Comparison of ENCODE assay signal across 13 mouse cellular contexts in genomic region chr7:65470214-65470613, GRCm38 (mm10). TPM values are rescaled to one million over a fixed set of nuclear protein-coding genes. Genes with fewer than 3 reads are reported as not detected.
DNase-seq lines count a peak whose midpoint lies in the region; ATAC-seq and TF ChIP-seq lines count a peak whose summit lies in the region.
"Had no signal": no experiment of that assay in that cellular context is flagged by ENCODE, and none has a peak within 500 bp of the region (broad histone marks: within the 10 kb centered on the region; RNA-seq: fewer than 3 reads in every experiment).

No protein-coding gene starts in this region.

- peaks cover 10% of the 10 kb centered on the region; the same call in 1 of the 2 replicates for H3K4me1 ChIP-seq in intestine, postnatal 0 days (replicated peaks; ENCODE audit: control insufficient read depth, insufficient read depth, low read length)
- no peaks in the 10 kb centered on the region for H3K4me1 ChIP-seq in lung, embryonic 14.5 days (ENCODE audit: insufficient read depth)
- 0 out of 2 replicates have a peak, but pooled peaks cover 4% of the 10 kb centered on the region for H3K4me1 ChIP-seq in midbrain, embryonic 14.5 days (ENCODE audit: control insufficient read depth, insufficient read depth, low read length)

- ATAC-seq in intestine, postnatal 0 days: no peak
- ATAC-seq in lung, embryonic 14.5 days (ENCODE audit: insufficient read depth): peak; percentile 38; the same call in 1 of the 2 replicates
- no peak for ATAC-seq in midbrain, embryonic 14.5 days (ENCODE audit: low FRiP score, low TSS enrichment)
- ATAC-seq: inflammation-experienced regulatory T-cells, adult 6 months had no signal

- TF ChIP-seq CTCF in intestine, postnatal 0 days (IDR thresholded peaks at IDR 0.05; ENCODE audit: low read depth): no peak
- no peak for TF ChIP-seq CTCF in lung, embryonic 14.5 days (IDR thresholded peaks at IDR 0.05; ENCODE audit: low read depth)

- no peaks in the 10 kb centered on the region for H3K27me3 ChIP-seq in intestine, postnatal 0 days (replicated peaks; ENCODE audit: control insufficient read depth, insufficient read depth, low read length)
- H3K27me3 ChIP-seq in lung, embryonic 14.5 days (ENCODE audit: insufficient read depth, low read length): no peaks in the 10 kb centered on the region
- no peaks in the 10 kb centered on the region for H3K27me3 ChIP-seq in midbrain, embryonic 14.5 days (ENCODE audit: control insufficient read depth, insufficient read depth, low read length)

- H3K9me3 ChIP-seq in intestine, postnatal 0 days (ENCODE audit: control insufficient read depth): no peaks in the 10 kb centered on the region
- H3K9me3 ChIP-seq in lung, embryonic 14.5 days (ENCODE audit: low read depth, low read length): no peaks in the 10 kb centered on the region
- H3K9me3 ChIP-seq in midbrain, embryonic 14.5 days (ENCODE audit: control insufficient read depth, low read length): no peaks in the 10 kb centered on the region
- H3K9me3 ChIP-seq: liver, embryonic 13.5 days had no signal

- peak overlapping the region; percentile 17; the same call in 1 of the 2 replicates for H3K4me2 ChIP-seq in intestine, postnatal 0 days (replicated peaks; ENCODE audit: low read depth)
- H3K4me2 ChIP-seq in lung, embryonic 14.5 days: 0 out of 2 replicates have a peak overlapping the region, but pooled peaks have one; percentile 33
- no peak overlapping the region for H3K4me2 ChIP-seq in midbrain, embryonic 14.5 days (ENCODE audit: low read length)
- H3K4me2 ChIP-seq: liver, embryonic 13.5 days had no signal

- no peak overlapping the region for H3K4me3 ChIP-seq in intestine, postnatal 0 days (ENCODE audit: low read depth, low read length)
- H3K4me3 ChIP-seq in lung, embryonic 14.5 days (ENCODE audit: low read depth, low read length): no peak overlapping the region
- no peak overlapping the region for H3K4me3 ChIP-seq in midbrain, embryonic 14.5 days (replicated peaks; ENCODE audit: low read depth, low read length)
- H3K4me3 ChIP-seq: liver, embryonic 13.5 days had no signal

- peak overlapping the region; percentile 78 for H3K27ac ChIP-seq in intestine, postnatal 0 days (ENCODE audit: low read depth, low read length)
- H3K27ac ChIP-seq in lung, embryonic 14.5 days (ENCODE audit: low read depth): peak overlapping the region; percentile 87
- no peak overlapping the region for H3K27ac ChIP-seq in midbrain, embryonic 14.5 days (replicated peaks; ENCODE audit: low read depth, low read length)
- H3K27ac ChIP-seq: liver, embryonic 13.5 days had no signal

- H3K9ac ChIP-seq in intestine, postnatal 0 days (ENCODE audit: low read depth, low read length): no peak overlapping the region
- H3K9ac ChIP-seq in lung, embryonic 14.5 days: no peak overlapping the region
- no peak overlapping the region for H3K9ac ChIP-seq in midbrain, embryonic 14.5 days (replicated peaks; ENCODE audit: low read length)
- H3K9ac ChIP-seq: liver, embryonic 13.5 days had no signal

- WGBS in intestine, postnatal 0 days: 22% methylated on average over 8 of the region's 8 CpGs
- WGBS in lung, embryonic 14.5 days: 21% methylated on average over 8 of the region's 8 CpGs
- WGBS in midbrain, embryonic 14.5 days: 41% methylated on average over 8 of the region's 8 CpGs

- H3K36me3 ChIP-seq in intestine, postnatal 0 days (ENCODE audit: control insufficient read depth, insufficient read depth): no peaks in the 10 kb centered on the region
- H3K36me3 ChIP-seq in lung, embryonic 14.5 days (ENCODE audit: insufficient read depth): no peaks in the 10 kb centered on the region
- H3K36me3 ChIP-seq in midbrain, embryonic 14.5 days (ENCODE audit: control insufficient read depth, insufficient read depth, low read length): no peaks in the 10 kb centered on the region
- H3K36me3 ChIP-seq: liver, embryonic 13.5 days had no signal

- peak; percentile 58 for DNase-seq in 3134 (ENCODE audit: extremely low read depth, insufficient read length, low spot score)
- DNase-seq in Muller cell, postnatal 12 days (ENCODE audit: inconsistent ontology term): peak; percentile 61
- peak; percentile 41 for DNase-seq in lung, embryonic 14.5 days
- no peak for DNase-seq in right cerebral cortex, postnatal 4 days
- no peak for DNase-seq in midbrain, embryonic 14.5 days
- DNase-seq in right cerebral cortex, postnatal 14 days: no peak
- DNase-seq in retina, embryonic 14.5 days (ENCODE audit: low spot score): no peak
- DNase-seq: gastrocnemius, postnatal 10 days; liver, embryonic 13.5 days; right cerebral cortex, adult 18-20 months; thymus, postnatal 25 days had no signal

RNA-seq across cellular contexts. Expression of gene Tjp1, which starts 57.4 kb away (rescaled TPM):
- polyA plus RNA-seq in intestine, postnatal 0 days (2015; fragmentation: Nextera tagmentation; extraction: Ambion mirVana): 9.7 and 10.5 TPM in 2 replicates
- 32.2 and 32.9 TPM in 2 replicates for polyA plus RNA-seq in lung, embryonic 14.5 days (2014; fragmentation: Nextera tagmentation; extraction: Ambion mirVana)
- 19.6 and 22.4 TPM in 2 replicates for polyA plus RNA-seq in midbrain, embryonic 14.5 days (2014; fragmentation: Nextera tagmentation; extraction: Ambion mirVana)
- polyA plus RNA-seq: inflammation-experienced regulatory T-cells, adult 6 months had no signal

Comparison
In these comparisons a context has a peak if more than half of its experiments do, and no peak if none do; other contexts are left out.
1. DNase-seq: peak in 3134 (single experiment), Muller cell, postnatal 12 days (single experiment) and lung, embryonic 14.5 days (single experiment); none in right cerebral cortex, postnatal 4 days (single experiment), midbrain, embryonic 14.5 days (single experiment), right cerebral cortex, postnatal 14 days (single experiment) and retina, embryonic 14.5 days (single experiment).